ENCODE assay signal across 17 mouse cellular contexts in the genomic region with DNA sequence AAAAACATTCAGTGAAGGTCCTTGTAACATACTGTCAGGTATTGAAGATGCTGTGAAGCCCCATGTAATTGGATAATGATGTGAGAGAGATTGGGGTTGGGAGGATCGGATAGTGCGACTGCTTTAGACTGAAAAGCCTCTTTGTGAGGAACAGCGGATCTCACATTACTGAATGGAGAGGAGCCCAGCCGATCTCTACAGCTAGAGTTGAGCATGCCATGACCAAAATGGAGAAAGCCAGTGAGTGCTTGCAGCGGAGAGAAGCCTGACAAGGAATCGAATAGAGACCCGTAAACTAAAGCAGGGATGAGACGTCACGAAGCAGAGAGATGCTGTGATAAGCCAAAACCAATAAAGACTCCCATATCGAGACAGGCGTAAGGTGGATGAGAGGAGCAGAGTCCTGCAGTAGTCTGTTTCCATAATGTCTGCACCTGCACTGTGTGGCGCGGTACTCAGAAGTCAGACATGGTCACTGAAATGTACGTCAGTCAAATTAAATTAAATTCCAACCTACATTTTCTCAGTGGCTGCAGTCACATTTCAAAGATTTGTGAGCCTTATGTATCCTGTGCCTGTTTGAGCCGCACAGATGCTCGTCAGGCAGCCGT. TPM values are rescaled to one million over a fixed set of nuclear protein-coding genes. Genes with fewer than 3 reads are reported as not detected.
A peak's percentile ranks its signal among the peaks of the same experiment; 100 is the strongest.
DNase-seq lines count a peak whose midpoint lies in the region; ATAC-seq and TF ChIP-seq lines count a peak whose summit lies in the region.
"Had no signal": no experiment of that assay in that cellular context is flagged by ENCODE, and none has a peak within 500 bp of the region (broad histone marks: within the 10 kb centered on the region; RNA-seq: fewer than 3 reads in every experiment).

No protein-coding gene starts in this region.

- H3K4me3 ChIP-seq in embryonic facial prominence, embryonic 13.5 days: no peak overlapping the region
- H3K4me3 ChIP-seq in embryonic facial prominence, embryonic 10.5 days: no peak overlapping the region
- H3K4me3 ChIP-seq in forebrain, embryonic 16.5 days (replicated peaks; ENCODE audit: low read length): 0 out of 2 replicates have a peak overlapping the region, but pooled peaks have one; percentile 15
- no peak overlapping the region for H3K4me3 ChIP-seq in hindbrain, postnatal 0 days (ENCODE audit: low read length)
- no peak overlapping the region for H3K4me3 ChIP-seq in neural tube, embryonic 13.5 days
- no peak overlapping the region for H3K4me3 ChIP-seq in cerebellum, adult 2 months (replicated peaks; ENCODE audit: insufficient read depth, low read depth, low read length)
- H3K4me3 ChIP-seq: limb, embryonic 13.5 days; liver, embryonic 15.5 days had no signal

- no peak for ATAC-seq in embryonic facial prominence, embryonic 13.5 days (ENCODE audit: insufficient number of reproducible peaks, insufficient read depth, low FRiP score, low TSS enrichment, low read depth)
- ATAC-seq in forebrain, embryonic 16.5 days: peak; percentile 63
- ATAC-seq in hindbrain, postnatal 0 days: 0 out of 2 replicates have a peak, but pooled peaks have one; percentile 55
- peak; percentile 63; the same call in 1 of the 2 replicates for ATAC-seq in neural tube, embryonic 13.5 days (ENCODE audit: low read depth)
- ATAC-seq: inflammation-experienced regulatory T-cells, adult 6 months; Patski had no signal

- H3K27me3 ChIP-seq in embryonic facial prominence, embryonic 13.5 days: no peaks in the 10 kb centered on the region
- no peaks in the 10 kb centered on the region for H3K27me3 ChIP-seq in embryonic facial prominence, embryonic 10.5 days (replicated peaks; ENCODE audit: low read depth, poor library complexity, severe bottlenecking)
- H3K27me3 ChIP-seq in forebrain, embryonic 16.5 days (replicated peaks; ENCODE audit: control insufficient read depth, insufficient read depth, low read length): no peaks in the 10 kb centered on the region
- H3K27me3 ChIP-seq in hindbrain, postnatal 0 days (ENCODE audit: insufficient read depth, low read length): no peaks in the 10 kb centered on the region
- no peaks in the 10 kb centered on the region for H3K27me3 ChIP-seq in neural tube, embryonic 13.5 days
- no peaks in the 10 kb centered on the region for H3K27me3 ChIP-seq in cerebellum, adult 2 months (ENCODE audit: control insufficient read depth, insufficient read depth, low read length)
- H3K27me3 ChIP-seq: limb, embryonic 13.5 days; liver, embryonic 15.5 days; Patski had no signal

- H3K4me1 ChIP-seq in embryonic facial prominence, embryonic 13.5 days: peaks cover 15% of the 10 kb centered on the region
- peaks cover 20% of the 10 kb centered on the region for H3K4me1 ChIP-seq in embryonic facial prominence, embryonic 10.5 days
- H3K4me1 ChIP-seq in forebrain, embryonic 16.5 days (replicated peaks; ENCODE audit: control insufficient read depth, insufficient read depth, low read length): peaks cover 10% of the 10 kb centered on the region
- H3K4me1 ChIP-seq in hindbrain, postnatal 0 days (ENCODE audit: insufficient read depth, low read length): 0 out of 2 replicates have a peak, but pooled peaks cover 3% of the 10 kb centered on the region
- peaks cover 24% of the 10 kb centered on the region for H3K4me1 ChIP-seq in neural tube, embryonic 13.5 days (replicated peaks)
- no peaks in the 10 kb centered on the region for H3K4me1 ChIP-seq in cerebellum, adult 2 months (ENCODE audit: control insufficient read depth, insufficient read depth, low read length)
- H3K4me1 ChIP-seq: limb, embryonic 13.5 days; liver, embryonic 15.5 days had no signal

- TF ChIP-seq POLR2A in cerebellum, adult 2 months (IDR thresholded peaks at IDR 0.05; ENCODE audit: borderline replicate concordance, insufficient read depth, low read length): no peak

- no peak overlapping the region for H3K27ac ChIP-seq in embryonic facial prominence, embryonic 13.5 days
- no peak overlapping the region for H3K27ac ChIP-seq in embryonic facial prominence, embryonic 10.5 days (replicated peaks)
- H3K27ac ChIP-seq in forebrain, embryonic 16.5 days (ENCODE audit: low read length): no peak overlapping the region
- H3K27ac ChIP-seq in hindbrain, postnatal 0 days: no peak overlapping the region
- peak overlapping the region; percentile 33 for H3K27ac ChIP-seq in neural tube, embryonic 13.5 days (replicated peaks)
- no peak overlapping the region for H3K27ac ChIP-seq in cerebellum, adult 2 months (ENCODE audit: insufficient read depth, low read length)
- H3K27ac ChIP-seq: limb, embryonic 13.5 days; liver, embryonic 15.5 days had no signal

- DNase-seq in embryonic facial prominence, embryonic 10.5 days (ENCODE audit: low spot score): no peak
- peak; percentile 34 for DNase-seq in hindbrain, postnatal 0 days (ENCODE audit: low spot score)
- DNase-seq in left cerebral cortex, postnatal 25 days (ENCODE audit: low spot score in 2 of 2): no peak
- no peak for DNase-seq in Muller cell, postnatal 12 days (ENCODE audit: inconsistent ontology term)
- DNase-seq in cerebellum, adult 2 months: no peak
- DNase-seq: cerebellum, adult 11 months; cerebellum, postnatal 36 days; kidney, adult 9 months; thymus, postnatal 36 days had no signal

- TF ChIP-seq CTCF in hindbrain, postnatal 0 days (IDR thresholded peaks at IDR 0.05; ENCODE audit: low read depth): no peak
- no peak for TF ChIP-seq CTCF in cerebellum, adult 2 months (IDR thresholded peaks at IDR 0.05; ENCODE audit: borderline replicate concordance, insufficient read depth, low read depth, low read length)

- H3K36me3 ChIP-seq in embryonic facial prominence, embryonic 13.5 days: no peaks in the 10 kb centered on the region
- peaks cover 12% of the 10 kb centered on the region; the same call in 1 of the 2 replicates for H3K36me3 ChIP-seq in embryonic facial prominence, embryonic 10.5 days (replicated peaks)
- no peaks in the 10 kb centered on the region for H3K36me3 ChIP-seq in forebrain, embryonic 16.5 days (ENCODE audit: control insufficient read depth, insufficient read depth)
- no peaks in the 10 kb centered on the region for H3K36me3 ChIP-seq in hindbrain, postnatal 0 days (ENCODE audit: insufficient read depth, low read length)
- no peaks in the 10 kb centered on the region for H3K36me3 ChIP-seq in neural tube, embryonic 13.5 days
- H3K36me3 ChIP-seq: limb, embryonic 13.5 days; liver, embryonic 15.5 days had no signal

- H3K9ac ChIP-seq in embryonic facial prominence, embryonic 13.5 days: no peak overlapping the region
- peak overlapping the region; percentile 33; the same call in 1 of the 2 replicates for H3K9ac ChIP-seq in forebrain, embryonic 16.5 days (replicated peaks; ENCODE audit: low read depth, low read length)
- H3K9ac ChIP-seq in hindbrain, postnatal 0 days (replicated peaks; ENCODE audit: low read length): no peak overlapping the region
- H3K9ac ChIP-seq in neural tube, embryonic 13.5 days: 0 out of 2 replicates have a peak overlapping the region, but pooled peaks have one; percentile 26
- H3K9ac ChIP-seq: limb, embryonic 13.5 days; liver, embryonic 15.5 days had no signal

- intact Hi-C loops in left cerebral cortex, postnatal 25 days (cut with DNase I): no loop called here

- H3K4me2 ChIP-seq in embryonic facial prominence, embryonic 13.5 days: peak overlapping the region; percentile 1; the same call in 1 of the 2 replicates
- H3K4me2 ChIP-seq in forebrain, embryonic 16.5 days (ENCODE audit: low read length): peak overlapping the region; percentile 40
- peak overlapping the region; percentile 41 for H3K4me2 ChIP-seq in hindbrain, postnatal 0 days (ENCODE audit: low read depth, low read length)
- peak overlapping the region; percentile 25 for H3K4me2 ChIP-seq in neural tube, embryonic 13.5 days
- H3K4me2 ChIP-seq: limb, embryonic 13.5 days; liver, embryonic 15.5 days had no signal

- H3K9me3 ChIP-seq in embryonic facial prominence, embryonic 13.5 days: no peaks in the 10 kb centered on the region
- no peaks in the 10 kb centered on the region for H3K9me3 ChIP-seq in embryonic facial prominence, embryonic 10.5 days
- no peaks in the 10 kb centered on the region for H3K9me3 ChIP-seq in forebrain, embryonic 16.5 days (ENCODE audit: control insufficient read depth, low read length)
- H3K9me3 ChIP-seq in hindbrain, postnatal 0 days (ENCODE audit: low read length): no peaks in the 10 kb centered on the region
- H3K9me3 ChIP-seq in neural tube, embryonic 13.5 days: no peaks in the 10 kb centered on the region
- H3K9me3 ChIP-seq: liver, embryonic 15.5 days had no signal

- WGBS in embryonic facial prominence, embryonic 13.5 days: 43% methylated on average over 17 of the region's 17 CpGs
- 50% methylated on average over 17 of the region's 17 CpGs for WGBS in embryonic facial prominence, embryonic 10.5 days
- WGBS in forebrain, embryonic 16.5 days: 27% methylated on average over 17 of the region's 17 CpGs
- WGBS in hindbrain, postnatal 0 days: 47% methylated on average over 17 of the region's 17 CpGs
- 48% methylated on average over 17 of the region's 17 CpGs for WGBS in neural tube, embryonic 13.5 days
- WGBS in cerebellum, adult 2 months: 70% methylated on average over 17 of the region's 17 CpGs

RNA-seq across cellular contexts. Expression of gene Ptpn13, which starts 22.9 kb away (rescaled TPM):
- 18.0 and 19.9 TPM in 2 replicates for polyA plus RNA-seq in embryonic facial prominence, embryonic 13.5 days (2015; fragmentation: Nextera tagmentation; extraction: Ambion mirVana)
- polyA plus RNA-seq in embryonic facial prominence, embryonic 10.5 days (2016; fragmentation: Nextera tagmentation; extraction: Ambion mirVana): 15.6 and 18.8 TPM in 2 replicates
- 4.1 and 4.8 TPM in 2 replicates for polyA plus RNA-seq in forebrain, embryonic 16.5 days (2015; fragmentation: Nextera tagmentation; extraction: Ambion mirVana)
- 12.9 and 13.7 TPM in 2 replicates for total RNA-seq in hindbrain, postnatal 0 days (2014; rRNA removed)
- 2.8 TPM in 2 replicates for polyA plus RNA-seq in hindbrain, postnatal 0 days (2015; fragmentation: Nextera tagmentation; extraction: Ambion mirVana)
- polyA plus RNA-seq in neural tube, embryonic 13.5 days (2015; fragmentation: Nextera tagmentation; extraction: Ambion mirVana): 6.6 and 8.1 TPM in 2 replicates
- 10 to 100 TPM in 1 of 2 experiments, 1 to 10 TPM in 1; 9.3 to 10.5 TPM for total RNA-seq in left cerebral cortex, postnatal 25 days (2021)
- polyA plus RNA-seq in cerebellum, adult 2 months (2012; rRNA removed): 6.1 and 6.6 TPM in 2 replicates
- total RNA-seq: granulocyte monocyte progenitor cell, adult 5-6 weeks had no signal

Comparison
In these comparisons a context has a peak if more than half of its experiments do, and no peak if none do; other contexts are left out.
1. H3K9ac ChIP-seq: peak in forebrain, embryonic 16.5 days (single experiment) and neural tube, embryonic 13.5 days (single experiment); none in embryonic facial prominence, embryonic 13.5 days (single experiment) and hindbrain, postnatal 0 days (single experiment).
2. Peak in every context shown above with its lines, with median percentiles within 50 percentile points of each other: H3K4me2 ChIP-seq.